Mouse (Mus musculus): ENCODE results near the gene Stxbp2. TPM values are rescaled to one million over a fixed set of nuclear protein-coding genes. Genes with fewer than 3 reads are reported as not detected.

Gene Stxbp2
- polyA plus RNA-seq, 1 experiment from 2014 or later: 41.4 TPM

- Histone ChIP-seq H3K4me1 (ENCODE audit: control insufficient read depth, insufficient read depth, low read length) (peaks cover 18% of the 10 kb centered on the region), H3K9ac (ENCODE audit: low read depth, low read length) (peak overlapping the region; percentile 68), H3K4me2 (ENCODE audit: low read length) (peak overlapping the region; percentile 82), H3K36me3 (ENCODE audit: control insufficient read depth, insufficient read depth, low read length) (peaks cover 6% of the 10 kb centered on the region), H3K27me3 (ENCODE audit: control insufficient read depth, insufficient read depth, low read depth, low read length) (no peaks in the 10 kb centered on the region), H3K4me3 (ENCODE audit: low read depth, low read length) (peak overlapping the region; percentile 68), H3K27ac (ENCODE audit: low read length) (no peak overlapping the region), H3K9me3 (replicated peaks; ENCODE audit: control insufficient read depth, low read length, poor library complexity, severe bottlenecking) (no peaks in the 10 kb centered on the region)
- no peak for ATAC-seq
- 69% methylated on average over 8 of the region's 8 CpGs for WGBS
Observed at GRCm38 (mm10) chr8:3622119-3622518, 8.6 kb upstream of the Stxbp2 start.

- Histone ChIP-seq H3K4me2 (ENCODE audit: low read length) (no peak within 1 kb of the TSS), H3K36me3 (ENCODE audit: control insufficient read depth, insufficient read depth, low read length) (no peaks in the 10 kb centered on the region), H3K27ac (ENCODE audit: low read length) (no peak within 1 kb of the TSS), H3K4me1 (ENCODE audit: control insufficient read depth, insufficient read depth, low read length) (peaks cover 10% of the 10 kb centered on the region), H3K27me3 (ENCODE audit: control insufficient read depth, insufficient read depth, low read depth, low read length) (peaks cover 10% of the 10 kb centered on the region), H3K9ac (ENCODE audit: low read depth, low read length) (no peak within 1 kb of the TSS), H3K9me3 (replicated peaks; ENCODE audit: control insufficient read depth, low read length, poor library complexity, severe bottlenecking) (no peaks in the 10 kb centered on the region), H3K4me3 (ENCODE audit: low read depth, low read length) (no peak within 1 kb of the TSS)
- WGBS: 44% methylated on average over 1 of the region's 1 CpGs
- no peak for ATAC-seq
Observed at GRCm38 (mm10) chr8:3625445-3625844, 5.3 kb upstream of the Stxbp2 start, which contains the start of gene Pcp2. TSS of gene Pcp2 (minus strand) at chr8:3625545.

- no peaks in the 10 kb centered on the region for H3K9me3 ChIP-seq (replicated peaks; ENCODE audit: control insufficient read depth, low read length, poor library complexity, severe bottlenecking)
Observed at GRCm38 (mm10) chr8:3626971-3627370, 3.8 kb upstream of the Stxbp2 start.

DNA sequence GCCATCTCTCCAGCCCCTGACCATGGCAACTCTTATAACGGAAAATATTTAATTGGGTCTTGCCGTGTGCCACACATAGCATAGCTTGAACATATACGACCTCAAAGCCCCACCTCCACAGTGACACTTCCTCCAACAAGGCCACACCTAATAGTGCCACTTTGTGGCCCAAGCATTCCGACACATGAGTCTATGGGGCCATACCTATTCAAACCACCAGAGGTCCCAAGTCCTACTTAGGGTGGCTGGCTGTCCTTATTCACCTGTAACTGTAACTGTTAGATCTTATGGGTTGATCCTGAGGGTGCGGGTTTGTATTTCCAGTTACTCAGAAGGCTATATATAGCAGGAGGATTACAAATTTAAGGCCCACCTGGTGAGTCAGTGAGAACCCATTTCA, 2.7 kb upstream of the Stxbp2 start:
- Histone ChIP-seq H3K9me3 (replicated peaks; ENCODE audit: control insufficient read depth, low read length, poor library complexity, severe bottlenecking) (no peaks in the 10 kb centered on the region), H3K27me3 (ENCODE audit: control insufficient read depth, insufficient read depth, low read depth, low read length) (peaks cover 10% of the 10 kb centered on the region), H3K9ac (ENCODE audit: low read depth, low read length) (no peak overlapping the region), H3K36me3 (ENCODE audit: control insufficient read depth, insufficient read depth, low read length) (no peaks in the 10 kb centered on the region), H3K27ac (ENCODE audit: low read length) (no peak overlapping the region), H3K4me2 (ENCODE audit: low read length) (no peak overlapping the region), H3K4me1 (ENCODE audit: control insufficient read depth, insufficient read depth, low read length) (peaks cover 8% of the 10 kb centered on the region), H3K4me3 (ENCODE audit: low read depth, low read length) (no peak overlapping the region)
- WGBS: 38% methylated on average over 5 of the region's 5 CpGs
- no peak for ATAC-seq

More at GRCm38 (mm10) chr8:3626971-3627370, 3.8 kb upstream of the Stxbp2 start:
- Histone ChIP-seq H3K4me1 (ENCODE audit: control insufficient read depth, insufficient read depth, low read length) (peaks cover 13% of the 10 kb centered on the region), H3K4me3 (ENCODE audit: low read depth, low read length) (no peak overlapping the region), H3K27me3 (ENCODE audit: control insufficient read depth, insufficient read depth, low read depth, low read length) (peaks cover 10% of the 10 kb centered on the region), H3K27ac (ENCODE audit: low read length) (no peak overlapping the region), H3K4me2 (ENCODE audit: low read length) (no peak overlapping the region), H3K36me3 (ENCODE audit: control insufficient read depth, insufficient read depth, low read length) (no peaks in the 10 kb centered on the region), H3K9ac (ENCODE audit: low read depth, low read length) (no peak overlapping the region)
- 58% methylated on average over 5 of the region's 5 CpGs for WGBS
- no peak for ATAC-seq

- H3K36me3 ChIP-seq (ENCODE audit: control insufficient read depth, insufficient read depth, low read length): no peaks in the 10 kb centered on the region
- H3K4me2 ChIP-seq (ENCODE audit: low read length): peak overlapping the region; percentile 77
- H3K4me1 ChIP-seq (ENCODE audit: control insufficient read depth, insufficient read depth, low read length): peaks cover 8% of the 10 kb centered on the region
- H3K9me3 ChIP-seq (replicated peaks; ENCODE audit: control insufficient read depth, low read length, poor library complexity, severe bottlenecking): no peaks in the 10 kb centered on the region
- peak overlapping the region; percentile 61; the same call in 1 of the 2 replicates for H3K9ac ChIP-seq (ENCODE audit: low read depth, low read length)
- peaks cover 10% of the 10 kb centered on the region for H3K27me3 ChIP-seq (ENCODE audit: control insufficient read depth, insufficient read depth, low read depth, low read length)
- H3K4me3 ChIP-seq (ENCODE audit: low read depth, low read length): peak overlapping the region; percentile 48
- 29% methylated on average over 8 of the region's 8 CpGs for WGBS
- H3K27ac ChIP-seq (ENCODE audit: low read length): no peak overlapping the region
- no peak for ATAC-seq
Observed at GRCm38 (mm10) chr8:3631478-3631875, 722 bp downstream of the Stxbp2 start.

- H3K4me1 ChIP-seq (ENCODE audit: control insufficient read depth, insufficient read depth, low read length): no peaks in the 10 kb centered on the region
- no peak overlapping the region for H3K27ac ChIP-seq (ENCODE audit: low read length)
- H3K9me3 ChIP-seq (replicated peaks; ENCODE audit: control insufficient read depth, low read length, poor library complexity, severe bottlenecking): no peaks in the 10 kb centered on the region
- ATAC-seq: no peak
- H3K27me3 ChIP-seq (ENCODE audit: control insufficient read depth, insufficient read depth, low read depth, low read length): no peaks in the 10 kb centered on the region
- no peak overlapping the region for H3K4me2 ChIP-seq (ENCODE audit: low read length)
- H3K36me3 ChIP-seq (ENCODE audit: control insufficient read depth, insufficient read depth, low read length): no peaks in the 10 kb centered on the region
- 32% methylated on average over 5 of the region's 5 CpGs for WGBS
- no peak overlapping the region for H3K4me3 ChIP-seq (ENCODE audit: low read depth, low read length)
- no peak overlapping the region for H3K9ac ChIP-seq (ENCODE audit: low read depth, low read length)
Observed at GRCm38 (mm10) chr8:3645804-3646203, 15.0 kb downstream of the Stxbp2 start.

DNA sequence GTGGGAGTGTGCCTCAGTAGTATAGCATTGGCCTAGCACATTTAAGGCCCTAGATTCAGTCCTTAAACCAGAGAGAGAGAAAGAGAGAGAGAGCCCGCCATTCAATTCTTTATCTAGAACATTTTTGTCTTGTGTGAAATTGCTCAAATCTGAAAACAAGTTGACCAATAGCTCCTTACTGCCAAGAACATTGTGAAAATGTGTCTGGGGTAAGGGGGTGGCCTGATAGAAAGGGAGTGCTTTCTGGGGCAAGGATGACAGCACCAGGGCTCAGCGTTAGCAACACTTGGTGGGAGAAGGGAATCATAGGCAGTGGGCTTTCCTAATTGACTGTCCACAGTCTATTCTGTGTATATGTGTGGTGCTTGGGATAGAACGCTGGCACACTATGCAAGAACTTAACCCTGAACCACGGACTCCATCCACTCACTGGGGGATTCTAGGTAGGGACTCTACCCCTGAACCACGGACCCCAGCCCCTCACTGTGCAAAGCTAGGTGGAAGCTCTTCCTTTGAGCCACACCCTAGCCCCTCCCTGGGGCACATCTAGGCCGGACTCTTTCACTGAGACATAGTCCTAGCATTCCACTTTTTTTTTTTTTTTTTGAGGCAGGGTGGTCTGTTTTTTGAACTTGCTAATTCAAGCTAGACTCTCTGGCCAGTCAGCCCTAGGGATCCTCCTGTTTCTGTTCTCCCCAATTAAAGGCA, 16.2 kb downstream of the Stxbp2 start:
- WGBS: 80% methylated on average over 6 of the region's 6 CpGs
- Histone ChIP-seq H3K9ac (ENCODE audit: low read depth, low read length) (no peak overlapping the region), H3K4me1 (ENCODE audit: control insufficient read depth, insufficient read depth, low read length) (no peaks in the 10 kb centered on the region), H3K4me2 (ENCODE audit: low read length) (no peak overlapping the region), H3K4me3 (ENCODE audit: low read depth, low read length) (no peak overlapping the region), H3K27ac (ENCODE audit: low read length) (no peak overlapping the region), H3K36me3 (ENCODE audit: control insufficient read depth, insufficient read depth, low read length) (no peaks in the 10 kb centered on the region), H3K9me3 (replicated peaks; ENCODE audit: control insufficient read depth, low read length, poor library complexity, severe bottlenecking) (no peaks in the 10 kb centered on the region), H3K27me3 (ENCODE audit: control insufficient read depth, insufficient read depth, low read depth, low read length) (no peaks in the 10 kb centered on the region)
- no peak for ATAC-seq

- WGBS: 78% methylated on average over 4 of the region's 4 CpGs
- Histone ChIP-seq H3K4me2 (ENCODE audit: low read length) (no peak overlapping the region), H3K9ac (ENCODE audit: low read depth, low read length) (no peak overlapping the region), H3K4me3 (ENCODE audit: low read depth, low read length) (no peak overlapping the region), H3K9me3 (replicated peaks; ENCODE audit: control insufficient read depth, low read length, poor library complexity, severe bottlenecking) (no peaks in the 10 kb centered on the region), H3K27me3 (ENCODE audit: control insufficient read depth, insufficient read depth, low read depth, low read length) (no peaks in the 10 kb centered on the region), H3K4me1 (ENCODE audit: control insufficient read depth, insufficient read depth, low read length) (no peaks in the 10 kb centered on the region), H3K27ac (ENCODE audit: low read length) (no peak overlapping the region), H3K36me3 (ENCODE audit: control insufficient read depth, insufficient read depth, low read length) (no peaks in the 10 kb centered on the region)
- ATAC-seq: no peak
Observed at GRCm38 (mm10) chr8:3647561-3647960, 16.8 kb downstream of the Stxbp2 start.

DNA sequence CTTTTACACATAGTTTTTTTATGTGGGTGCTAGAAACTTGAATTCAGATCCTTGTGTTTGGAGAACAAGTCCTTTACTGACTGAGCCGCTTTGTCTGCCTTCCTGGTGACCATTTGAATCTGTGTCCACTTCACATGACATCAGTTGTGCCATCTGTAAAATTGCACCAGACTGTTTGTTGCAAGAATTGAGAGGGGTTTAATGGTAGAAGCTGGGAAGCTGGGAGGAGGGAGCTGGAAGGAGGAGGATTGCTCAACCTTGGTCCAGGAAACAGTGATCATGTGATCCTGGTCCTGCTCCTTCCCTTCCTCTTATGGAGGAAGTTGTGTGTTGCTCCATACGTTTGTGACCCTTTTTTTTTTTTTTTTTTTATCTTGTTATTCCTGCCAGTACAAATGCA, 17.5 kb downstream of the Stxbp2 start:
- Histone ChIP-seq H3K27ac (ENCODE audit: low read length) (no peak overlapping the region), H3K9me3 (replicated peaks; ENCODE audit: control insufficient read depth, low read length, poor library complexity, severe bottlenecking) (no peaks in the 10 kb centered on the region), H3K4me1 (ENCODE audit: control insufficient read depth, insufficient read depth, low read length) (no peaks in the 10 kb centered on the region), H3K27me3 (ENCODE audit: control insufficient read depth, insufficient read depth, low read depth, low read length) (no peaks in the 10 kb centered on the region), H3K4me2 (ENCODE audit: low read length) (no peak overlapping the region), H3K9ac (ENCODE audit: low read depth, low read length) (no peak overlapping the region), H3K36me3 (ENCODE audit: control insufficient read depth, insufficient read depth, low read length) (no peaks in the 10 kb centered on the region), H3K4me3 (ENCODE audit: low read depth, low read length) (no peak overlapping the region)
- WGBS: 67% methylated on average over 2 of the region's 2 CpGs
- ATAC-seq: no peak

Data from midbrain, embryonic 16.5 days (tissue).